Mouse (Mus musculus): ENCODE data around the gene Awat2. TPM values are rescaled to one million over a fixed set of nuclear protein-coding genes. Genes with fewer than 3 reads are reported as not detected.

Gene Awat2
- polyA plus RNA-seq, 1 experiment = 2.4 TPM

GRCm38 (mm10) chrX:100389887-100390286, 52.6 kb downstream of the Awat2 start:
- no peak for TF ChIP-seq POLR2A (IDR thresholded peaks at IDR 0.05; ENCODE audit: control insufficient read depth, low read depth, low read length)
- no peak for TF ChIP-seq CTCF (IDR thresholded peaks at IDR 0.05; ENCODE audit: control insufficient read depth, insufficient read depth, insufficient replicate concordance, low read depth, low read length)
- Histone ChIP-seq H3K27me3 (ENCODE audit: control insufficient read depth, insufficient read depth, low read length) (no peaks in the 10 kb centered on the region), H3K4me1 (ENCODE audit: control insufficient read depth, insufficient read depth, low read length) (no peaks in the 10 kb centered on the region), H3K36me3 (ENCODE audit: control insufficient read depth, insufficient read depth, low read length) (no peaks in the 10 kb centered on the region), H3K27ac (ENCODE audit: control insufficient read depth, insufficient read depth, low read depth, low read length) (no peak overlapping the region), H3K4me3 (ENCODE audit: control insufficient read depth, low read depth, low read length) (no peak overlapping the region)

DNA sequence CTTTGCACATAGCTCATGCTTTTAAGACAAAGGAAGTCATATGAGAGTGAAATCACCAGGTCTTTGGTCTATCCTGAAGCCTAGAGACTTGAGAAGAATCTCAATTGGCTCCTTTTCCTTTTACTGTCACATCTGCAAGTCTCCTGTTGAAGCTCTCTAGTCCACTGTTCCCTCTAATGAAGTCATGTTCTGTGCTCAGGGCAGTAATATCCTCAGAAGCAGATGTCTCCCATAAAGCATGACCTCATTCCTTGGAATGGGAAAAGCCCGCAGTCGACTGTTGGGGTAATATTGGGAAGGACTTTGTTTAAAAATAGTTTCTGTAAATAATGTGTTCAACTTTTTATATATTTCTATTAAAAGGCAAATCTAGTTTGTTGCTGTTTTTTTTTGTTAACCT, 85.5 kb downstream of the Awat2 start:
- no peak overlapping the region for H3K4me3 ChIP-seq (ENCODE audit: control insufficient read depth, low read depth, low read length)
- H3K4me1 ChIP-seq (ENCODE audit: control insufficient read depth, insufficient read depth, low read length) = no peaks in the 10 kb centered on the region
- no peaks in the 10 kb centered on the region for H3K36me3 ChIP-seq (ENCODE audit: control insufficient read depth, insufficient read depth, low read length)
- no peak for TF ChIP-seq CTCF (IDR thresholded peaks at IDR 0.05; ENCODE audit: control insufficient read depth, insufficient read depth, insufficient replicate concordance, low read depth, low read length)
- no peak for TF ChIP-seq POLR2A (IDR thresholded peaks at IDR 0.05; ENCODE audit: control insufficient read depth, low read depth, low read length)
- no peak overlapping the region for H3K27ac ChIP-seq (ENCODE audit: control insufficient read depth, insufficient read depth, low read depth, low read length)
- no peaks in the 10 kb centered on the region for H3K27me3 ChIP-seq (ENCODE audit: control insufficient read depth, insufficient read depth, low read length)

Other genes starting within 250 kb of the Awat2 start
- 6.8 and 7.3 TPM in 2 replicates for gene Otud6a, start 13.7 kb downstream of the Awat2 start, polyA plus RNA-seq (2012; rRNA removed)
- 3.1 and 3.3 TPM in 2 replicates for gene Igbp1, start 51.6 kb upstream of the Awat2 start, polyA plus RNA-seq (2012; rRNA removed)
- gene Dgat2l6, start 82.1 kb upstream of the Awat2 start, polyA plus RNA-seq (2012; rRNA removed) = not detected in 2 replicates
- 0.12 TPM in 1 of 2 replicates, not detected in the other for gene Awat1, start 129.5 kb upstream of the Awat2 start, polyA plus RNA-seq (2012; rRNA removed)
- not detected in 2 replicates for gene P2ry4, start 152.2 kb upstream of the Awat2 start, polyA plus RNA-seq (2012; rRNA removed)
- gene Arr3, start 162.8 kb upstream of the Awat2 start, polyA plus RNA-seq (2012; rRNA removed) = not detected in 2 replicates
- gene Kif4, start 183.0 kb upstream of the Awat2 start, polyA plus RNA-seq (2012; rRNA removed) = 1.0 and 1.1 TPM in 2 replicates
- gene Pdzd11, start 183.9 kb upstream of the Awat2 start, polyA plus RNA-seq (2012; rRNA removed) = 7.3 and 7.7 TPM in 2 replicates